Mouse (Mus musculus) stomach, postnatal 0 days (tissue): ENCODE measurements around the gene R3hdm4.

ENCODE experiments used
- CTCF ChIP-seq: IDR thresholded peaks from 2 replicates; pipeline ENCODE4 v1.5.1; 2016; ENCODE audit warnings: antibody characterized with exemption, low read depth, mild to moderate bottlenecking, moderate library complexity
- EP300 ChIP-seq: optimal IDR thresholded peaks from 2 replicates; pipeline ENCODE3; 2016; ENCODE audit warnings: antibody characterized with exemption

DNA sequence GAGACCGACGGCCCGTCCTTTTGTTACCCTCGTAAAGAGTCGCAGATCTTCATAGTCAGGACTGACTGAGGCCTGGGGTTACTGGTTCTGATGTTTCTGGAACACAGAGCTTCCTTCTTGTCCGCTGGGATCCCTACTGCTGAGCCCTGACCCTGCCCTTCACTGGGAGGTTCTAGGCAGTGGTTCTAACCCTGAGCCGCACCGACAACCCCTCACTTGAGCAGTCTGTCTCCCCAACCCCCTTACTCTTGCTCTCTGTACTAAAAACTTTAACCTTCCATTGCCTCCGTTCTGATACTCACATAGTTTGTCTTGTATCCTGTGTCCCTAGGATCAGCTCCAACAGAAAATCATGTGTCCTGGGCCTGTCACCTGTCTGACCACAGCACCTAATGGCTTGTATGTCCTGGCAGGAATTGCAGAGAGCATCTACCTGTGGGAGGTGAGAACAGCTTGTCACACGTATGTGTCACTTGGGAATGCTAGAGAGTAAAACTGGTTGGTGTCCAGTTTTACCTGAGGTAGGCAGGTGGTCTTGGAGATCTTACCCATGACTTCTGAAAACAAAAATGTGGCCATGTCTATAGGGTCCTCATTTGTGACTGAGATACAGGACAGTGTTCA lies 39.8 kb upstream of the R3hdm4 start:
- TF ChIP-seq EP300, result no peak
- TF ChIP-seq CTCF, result no peak
